Comparison of ENCODE assay signal across 8 mouse cellular contexts in the genomic region with DNA sequence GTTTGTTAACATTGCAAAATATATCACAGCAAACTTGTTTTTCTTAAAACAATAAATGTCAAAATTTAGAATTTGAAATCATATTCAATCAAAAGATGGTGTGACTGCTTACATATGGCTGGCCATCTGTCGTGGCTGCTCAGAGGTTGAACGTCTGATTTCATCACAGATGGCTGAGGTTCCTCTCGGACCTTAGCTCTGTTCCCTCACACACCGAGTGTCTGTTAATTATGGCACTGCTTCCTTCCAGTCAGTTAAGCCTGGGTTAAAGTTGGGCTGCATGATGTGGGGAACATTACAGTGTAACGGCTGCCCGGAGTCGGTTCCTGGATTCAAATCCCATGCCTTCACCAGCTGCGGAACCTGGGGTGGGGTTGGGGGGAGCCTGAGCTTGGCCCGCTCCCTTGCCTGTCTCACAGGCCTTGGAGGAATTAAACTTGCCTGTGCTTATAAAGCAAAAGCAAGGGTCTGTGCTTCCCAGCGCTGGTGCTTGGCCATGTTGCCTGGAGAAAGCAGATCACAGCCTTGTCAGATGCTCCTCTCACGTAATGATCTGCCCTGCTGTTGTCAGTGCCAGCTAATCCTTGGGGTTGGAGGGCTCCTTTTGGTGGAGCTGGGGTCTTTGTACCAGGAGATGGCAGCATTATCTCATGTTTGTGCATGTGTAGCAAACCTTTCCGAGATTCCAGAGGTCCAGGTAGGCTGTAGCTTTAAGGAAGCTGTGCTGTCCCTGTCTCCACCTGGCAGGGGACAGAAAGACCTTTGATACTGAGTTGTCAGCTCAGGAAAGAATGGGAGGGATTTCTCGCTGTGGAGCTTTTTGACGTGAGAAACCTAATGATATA. TPM values are rescaled to one million over a fixed set of nuclear protein-coding genes. Genes with fewer than 3 reads are reported as not detected.
DNase-seq lines count a peak whose midpoint lies in the region; ATAC-seq and TF ChIP-seq lines count a peak whose summit lies in the region.

No protein-coding gene starts in this region.

- intact Hi-C loops in left cerebral cortex, postnatal 4 days (cut with DNase I) = no loop called here
- intact Hi-C loops in left cerebral cortex, adult 2 months (cut with DNase I) = no loop called here
- intact Hi-C loops in left cerebral cortex, postnatal 14 days (cut with DNase I) = no loop called here

- peak; percentile 61 for DNase-seq in left cerebral cortex, postnatal 4 days
- DNase-seq in left cerebral cortex, adult 2 months (ENCODE audit: extremely low spot score in 1 of 2, low spot score in 2 of 2) = no peak
- DNase-seq in cerebellum, adult 9-11 months = peak; percentile 68
- DNase-seq in hindbrain, embryonic 14.5 days (ENCODE audit: low spot score) = peak; percentile 71
- peak; percentile 81 for DNase-seq in midbrain, postnatal 0 days (ENCODE audit: low spot score)
- DNase-seq in left cerebral cortex, adult 18-20 months (ENCODE audit: low spot score in 2 of 2) = no peak
- no peak for DNase-seq in left cerebral cortex, postnatal 14 days (ENCODE audit: low spot score in 2 of 2)
- DNase-seq in stomach, postnatal 0 days (ENCODE audit: low spot score) = no peak

- H3K9ac ChIP-seq in hindbrain, embryonic 14.5 days = no peak overlapping the region
- H3K9ac ChIP-seq in midbrain, postnatal 0 days (replicated peaks; ENCODE audit: low read length, poor library complexity, severe bottlenecking) = no peak overlapping the region
- no peak overlapping the region for H3K9ac ChIP-seq in stomach, postnatal 0 days (ENCODE audit: low read length)

- TF ChIP-seq CTCF in left cerebral cortex, adult 2 months (IDR thresholded peaks at IDR 0.05) = no peak; the same call in 1 of the 2 replicates
- peak; percentile 78 for TF ChIP-seq CTCF in midbrain, postnatal 0 days (IDR thresholded peaks at IDR 0.05)
- no peak; the same call in 1 of the 2 replicates for TF ChIP-seq CTCF in stomach, postnatal 0 days (IDR thresholded peaks at IDR 0.05; ENCODE audit: low read depth)

- H3K4me2 ChIP-seq in hindbrain, embryonic 14.5 days (replicated peaks) = no peak overlapping the region
- no peak overlapping the region for H3K4me2 ChIP-seq in midbrain, postnatal 0 days (ENCODE audit: low read depth, low read length, poor library complexity, severe bottlenecking)
- H3K4me2 ChIP-seq in stomach, postnatal 0 days (replicated peaks; ENCODE audit: low read depth) = no peak overlapping the region

- H3K27ac ChIP-seq in left cerebral cortex, adult 2 months = no peak overlapping the region
- no peak overlapping the region; the same call in 1 of the 2 replicates for H3K27ac ChIP-seq in hindbrain, embryonic 14.5 days
- no peak overlapping the region for H3K27ac ChIP-seq in midbrain, postnatal 0 days (ENCODE audit: low read depth, low read length)
- no peak overlapping the region for H3K27ac ChIP-seq in stomach, postnatal 0 days (replicated peaks)

- TF ChIP-seq EP300 in stomach, postnatal 0 days (optimal IDR thresholded peaks at IDR 0.05) = no peak

- peak; percentile 24; the same call in 1 of the 2 replicates for ATAC-seq in hindbrain, embryonic 14.5 days (ENCODE audit: low FRiP score)
- peak; percentile 48 for ATAC-seq in midbrain, postnatal 0 days (ENCODE audit: low FRiP score)
- no peak for ATAC-seq in stomach, postnatal 0 days (ENCODE audit: low FRiP score, low TSS enrichment)

- H3K9me3 ChIP-seq in hindbrain, embryonic 14.5 days (ENCODE audit: control insufficient read depth, low read length) = 0 out of 2 replicates have a peak, but pooled peaks cover 3% of the 10 kb centered on the region
- H3K9me3 ChIP-seq in midbrain, postnatal 0 days (ENCODE audit: low read length) = no peaks in the 10 kb centered on the region
- H3K9me3 ChIP-seq in stomach, postnatal 0 days (ENCODE audit: control insufficient read depth, low read length) = no peaks in the 10 kb centered on the region

- H3K4me3 ChIP-seq in left cerebral cortex, adult 2 months = no peak overlapping the region
- H3K4me3 ChIP-seq in hindbrain, embryonic 14.5 days (replicated peaks; ENCODE audit: low read length) = no peak overlapping the region
- no peak overlapping the region for H3K4me3 ChIP-seq in midbrain, postnatal 0 days (ENCODE audit: low read depth, low read length)
- H3K4me3 ChIP-seq in stomach, postnatal 0 days (ENCODE audit: low read depth, low read length) = no peak overlapping the region

- peaks cover 26% of the 10 kb centered on the region for H3K4me1 ChIP-seq in hindbrain, embryonic 14.5 days (replicated peaks; ENCODE audit: control insufficient read depth, insufficient read depth, low read length)
- H3K4me1 ChIP-seq in midbrain, postnatal 0 days (ENCODE audit: insufficient read depth, low read length) = peaks cover 7% of the 10 kb centered on the region; the same call in 1 of the 2 replicates
- no peaks in the 10 kb centered on the region for H3K4me1 ChIP-seq in stomach, postnatal 0 days (replicated peaks; ENCODE audit: control insufficient read depth, insufficient read depth)

- 60% methylated on average over 14 of the region's 14 CpGs for WGBS in hindbrain, embryonic 14.5 days
- WGBS in midbrain, postnatal 0 days = 58% methylated on average over 14 of the region's 14 CpGs
- WGBS in stomach, postnatal 0 days = 73% methylated on average over 14 of the region's 14 CpGs

- no peaks in the 10 kb centered on the region for H3K27me3 ChIP-seq in hindbrain, embryonic 14.5 days (ENCODE audit: control insufficient read depth, insufficient read depth, low read length)
- H3K27me3 ChIP-seq in midbrain, postnatal 0 days (ENCODE audit: insufficient read depth, low read length) = no peaks in the 10 kb centered on the region
- H3K27me3 ChIP-seq in stomach, postnatal 0 days (ENCODE audit: control insufficient read depth, insufficient read depth, low read length) = no peaks in the 10 kb centered on the region

- no peaks in the 10 kb centered on the region; the same call in 1 of the 2 replicates for H3K36me3 ChIP-seq in hindbrain, embryonic 14.5 days (replicated peaks; ENCODE audit: control insufficient read depth, insufficient read depth)
- H3K36me3 ChIP-seq in midbrain, postnatal 0 days (ENCODE audit: insufficient read depth, low read length) = no peaks in the 10 kb centered on the region
- no peaks in the 10 kb centered on the region for H3K36me3 ChIP-seq in stomach, postnatal 0 days (ENCODE audit: control insufficient read depth, insufficient read depth, low read length)

RNA-seq across cellular contexts. Expression of a gene that starts 40.2 kb away (rescaled TPM):
- total RNA-seq in left cerebral cortex, postnatal 4 days (2021) = 10 to 100 TPM; 34.1 to 43.3 TPM
- 10 to 100 TPM; 49.8 to 51.9 TPM for total RNA-seq in left cerebral cortex, adult 2 months (2021)
- 52.9 and 55.8 TPM in 2 replicates for polyA plus RNA-seq in hindbrain, embryonic 14.5 days (2014; fragmentation: Nextera tagmentation; extraction: Ambion mirVana)
- 44.1 and 46.1 TPM in 2 replicates for total RNA-seq in midbrain, postnatal 0 days (2014; rRNA removed)
- 61.8 and 66.7 TPM in 2 replicates for polyA plus RNA-seq in midbrain, postnatal 0 days (2015; fragmentation: Nextera tagmentation; extraction: Ambion mirVana)
- total RNA-seq in left cerebral cortex, adult 18-20 months (2021) = 10 to 100 TPM; 47.8 to 63.0 TPM
- 10 to 100 TPM; 44.1 to 45.0 TPM for total RNA-seq in left cerebral cortex, postnatal 14 days (2021)
- polyA plus RNA-seq in stomach, postnatal 0 days (2015; fragmentation: Nextera tagmentation; extraction: Ambion mirVana) = 36.8 and 40.9 TPM in 2 replicates

Comparison
In these comparisons a context has a peak if more than half of its experiments do, and no peak if none do; other contexts are left out.
1. DNase-seq: peak in left cerebral cortex, postnatal 4 days (single experiment), cerebellum, adult 9-11 months (single experiment), hindbrain, embryonic 14.5 days (single experiment) and midbrain, postnatal 0 days (single experiment); none in left cerebral cortex, adult 2 months (0 of 2), left cerebral cortex, adult 18-20 months (0 of 2), left cerebral cortex, postnatal 14 days (0 of 2) and stomach, postnatal 0 days (single experiment).